Mouse (Mus musculus): ENCODE data around the gene Rab14.

Gene Rab14

GRCm38 (mm10) chr2:35199971-35200897 lies 686 bp downstream of the Rab14 start:
- DNase-seq (ENCODE audit: low spot score), result no peak

- no peak for DNase-seq (ENCODE audit: low spot score)
Measured at GRCm38 (mm10) chr2:35199541-35199940, 1.4 kb downstream of the Rab14 start.

- no peak for DNase-seq (ENCODE audit: low spot score)
Measured at GRCm38 (mm10) chr2:35195626-35196544, 5.0 kb downstream of the Rab14 start.

GRCm38 (mm10) chr2:35193976-35194375 lies 6.9 kb downstream of the Rab14 start:
- no peak for DNase-seq (ENCODE audit: low spot score)

GRCm38 (mm10) chr2:35188929-35189328 lies 12.0 kb downstream of the Rab14 start:
- DNase-seq (ENCODE audit: low spot score), result no peak

- DNase-seq (ENCODE audit: low spot score), result no peak
Measured at GRCm38 (mm10) chr2:35183115-35183673, 17.7 kb downstream of the Rab14 start.

GRCm38 (mm10) chr2:35178153-35178552 lies 22.8 kb downstream of the Rab14 start:
- no peak for DNase-seq (ENCODE audit: low spot score)

- no peak for DNase-seq (ENCODE audit: low spot score)
Measured at GRCm38 (mm10) chr2:35175281-35176065, 25.4 kb downstream of the Rab14 start.

- DNase-seq (ENCODE audit: low spot score), result no peak
Measured at GRCm38 (mm10) chr2:35174100-35174499, 26.8 kb downstream of the Rab14 start.

- DNase-seq (ENCODE audit: low spot score), result no peak
Measured at GRCm38 (mm10) chr2:35173666-35174065, 27.3 kb downstream of the Rab14 start.

GRCm38 (mm10) chr2:35172246-35172645 lies 28.7 kb downstream of the Rab14 start:
- DNase-seq (ENCODE audit: low spot score), result no peak

GRCm38 (mm10) chr2:35171341-35171861 lies 29.5 kb downstream of the Rab14 start:
- DNase-seq (ENCODE audit: low spot score), result no peak

GRCm38 (mm10) chr2:35169452-35169851 lies 31.5 kb downstream of the Rab14 start:
- DNase-seq (ENCODE audit: low spot score), result no peak

- no peak for DNase-seq (ENCODE audit: low spot score)
Measured at GRCm38 (mm10) chr2:35166816-35167215, 34.1 kb downstream of the Rab14 start.

- DNase-seq (ENCODE audit: low spot score), result no peak
Measured at GRCm38 (mm10) chr2:35165416-35165815, 35.5 kb downstream of the Rab14 start.

- DNase-seq (ENCODE audit: low spot score), result no peak
Measured at GRCm38 (mm10) chr2:35163396-35163795, 37.5 kb downstream of the Rab14 start.

GRCm38 (mm10) chr2:35161846-35162488 lies 39.0 kb downstream of the Rab14 start:
- DNase-seq (ENCODE audit: low spot score), result no peak

- DNase-seq (ENCODE audit: low spot score), result no peak
Measured at GRCm38 (mm10) chr2:35160206-35160605, 40.7 kb downstream of the Rab14 start.

GRCm38 (mm10) chr2:35158358-35158757 lies 42.6 kb downstream of the Rab14 start:
- no peak for DNase-seq (ENCODE audit: low spot score)

GRCm38 (mm10) chr2:35157836-35158235 lies 43.1 kb downstream of the Rab14 start:
- DNase-seq (ENCODE audit: low spot score), result no peak

GRCm38 (mm10) chr2:35156985-35157384 lies 43.9 kb downstream of the Rab14 start:
- no peak for DNase-seq (ENCODE audit: low spot score)

Data from ovary, postnatal 10 days (tissue).